Mouse (Mus musculus) heart, postnatal 4 days (tissue): Measurements from ENCODE around the gene Dnase1l2. TPM values are rescaled to one million over a fixed set of nuclear protein-coding genes. Genes with fewer than 3 reads are reported as not detected.
A peak's percentile ranks its signal among the peaks of the same experiment; 100 is the strongest.
"Not testable (repeated sequence)": the region's sequence is repeated elsewhere in the genome, so short reads cannot be mapped to it uniquely, and the experiment has no call there.

Experiments
- DNase-seq: peaks from one replicate; pipeline ENCODE4 v3.0.0; 2021
- total RNA-seq, 2 experiments: library from RNA; stranded (reverse); gene quantifications; 2 replicates each; pipeline ENCODE4 v1.2.3; 2021

Dnase1l2 gene
- total RNA-seq, 2 experiments from 2014 or later, result 1.0 to 1.5 TPM

- peak; percentile 50 for DNase-seq
Observed at GRCm38 (mm10) chr17:24470701-24471527, 28.0 kb upstream of the Dnase1l2 start.

- DNase-seq, result peak; percentile 98
Observed at GRCm38 (mm10) chr17:24469910-24470602, 27.2 kb upstream of the Dnase1l2 start, which contains the start of the genes E4f1 and Pgp. Gene E4f1, minus strand, starts transcription at chr17:24470313. Gene Pgp, plus strand, starts transcription at chr17:24470392.

- DNase-seq, result no peak
Observed at GRCm38 (mm10) chr17:24469336-24469909, 26.5 kb upstream of the Dnase1l2 start.

- DNase-seq, result no peak
Observed at GRCm38 (mm10) chr17:24468636-24469246, 25.8 kb upstream of the Dnase1l2 start.

- no peak for DNase-seq
Observed at GRCm38 (mm10) chr17:24463374-24464133, 20.6 kb upstream of the Dnase1l2 start.

- DNase-seq, result no peak
Observed at GRCm38 (mm10) chr17:24462932-24463331, 20.0 kb upstream of the Dnase1l2 start.

GRCm38 (mm10) chr17:24461580-24461979, 18.7 kb upstream of the Dnase1l2 start:
- DNase-seq, result no peak

- not testable (repeated sequence) for DNase-seq
Observed at GRCm38 (mm10) chr17:24455523-24456206, 12.8 kb upstream of the Dnase1l2 start.

- peak; percentile 100 for DNase-seq
Observed at GRCm38 (mm10) chr17:24454756-24455522, 12.0 kb upstream of the Dnase1l2 start.

GRCm38 (mm10) chr17:24454218-24454755, 11.4 kb upstream of the Dnase1l2 start:
- no peak for DNase-seq

- DNase-seq, result no peak
Observed at GRCm38 (mm10) chr17:24453372-24453771, 10.5 kb upstream of the Dnase1l2 start.

- DNase-seq, result no peak
Observed at GRCm38 (mm10) chr17:24451220-24451619, 8.3 kb upstream of the Dnase1l2 start.

- DNase-seq, result no peak
Observed at GRCm38 (mm10) chr17:24449507-24449906, 6.6 kb upstream of the Dnase1l2 start.

GRCm38 (mm10) chr17:24446590-24446989, 3.7 kb upstream of the Dnase1l2 start:
- no peak for DNase-seq

- DNase-seq, result no peak
Observed at GRCm38 (mm10) chr17:24443409-24443808, 504 bp upstream of the Dnase1l2 start.

- no peak for DNase-seq
Observed at GRCm38 (mm10) chr17:24442107-24442506, 798 bp downstream of the Dnase1l2 start.

GRCm38 (mm10) chr17:24441148-24441547, 1.8 kb downstream of the Dnase1l2 start:
- no peak for DNase-seq

GRCm38 (mm10) chr17:24440377-24440776, 2.5 kb downstream of the Dnase1l2 start:
- DNase-seq, result no peak

- DNase-seq, result peak; percentile 38
Observed at GRCm38 (mm10) chr17:24437016-24437415, 5.9 kb downstream of the Dnase1l2 start.
